In genomic region chr17:85704369-85705260, GRCm38 (mm10) we compare ENCODE assay signal across 24 mouse cellular contexts. TPM values are rescaled to one million over a fixed set of nuclear protein-coding genes. Genes with fewer than 3 reads are reported as not detected.
A peak's percentile ranks its signal among the peaks of the same experiment; 100 is the strongest.
DNase-seq lines count a peak whose midpoint lies in the region; ATAC-seq and TF ChIP-seq lines count a peak whose summit lies in the region.
"Had no signal": no experiment of that assay in that cellular context is flagged by ENCODE, and none has a peak within 500 bp of the region (broad histone marks: within the 10 kb centered on the region; RNA-seq: fewer than 3 reads in every experiment).

No protein-coding gene starts in this region.

- H3K79me2 ChIP-seq in heart, adult 2 months (replicated peaks; ENCODE audit: control insufficient read depth, insufficient read depth, low read length) = no peaks in the 10 kb centered on the region

- no peak overlapping the region for H3K9ac ChIP-seq in heart, embryonic 14.5 days (ENCODE audit: low read length)
- H3K9ac ChIP-seq in heart, adult 2 months (ENCODE audit: low read depth, low read length) = no peak overlapping the region
- no peak overlapping the region for H3K9ac ChIP-seq in hindbrain, embryonic 14.5 days
- no peak overlapping the region for H3K9ac ChIP-seq in hindbrain, embryonic 11.5 days (ENCODE audit: low read depth, low read length)
- no peak overlapping the region for H3K9ac ChIP-seq in limb, embryonic 14.5 days (ENCODE audit: low read depth, low read length, severe bottlenecking)
- H3K9ac ChIP-seq: embryonic facial prominence, embryonic 15.5 days; kidney, embryonic 15.5 days; midbrain, embryonic 12.5 days had no signal

- peak overlapping the region; percentile 74 to 80 for H3K27ac ChIP-seq in heart, embryonic 14.5 days (replicated peaks in 1 of 2; ENCODE audit: control insufficient read depth in 1 of 2, insufficient read depth in 1 of 2, low read depth in 2 of 2, low read length in 2 of 2)
- no peak overlapping the region for H3K27ac ChIP-seq in heart, adult 2 months
- no peak overlapping the region for H3K27ac ChIP-seq in hindbrain, embryonic 14.5 days
- H3K27ac ChIP-seq in hindbrain, embryonic 11.5 days (ENCODE audit: low read depth, low read length) = no peak overlapping the region
- H3K27ac ChIP-seq in limb, embryonic 14.5 days (replicated peaks; ENCODE audit: low read depth, low read length) = 0 out of 2 replicates have a peak overlapping the region, but pooled peaks have one; percentile 8
- H3K27ac ChIP-seq: embryonic facial prominence, embryonic 15.5 days; kidney, embryonic 15.5 days; midbrain, embryonic 12.5 days had no signal

- H3K4me1 ChIP-seq in heart, embryonic 14.5 days (ENCODE audit: control insufficient read depth in 2 of 2, insufficient read depth in 2 of 2, low read length in 2 of 2) = peaks cover 5 to 15% of the 10 kb centered on the region in 2 experiments
- peaks cover 2% of the 10 kb centered on the region for H3K4me1 ChIP-seq in heart, adult 2 months (ENCODE audit: control insufficient read depth, insufficient read depth, low read length)
- H3K4me1 ChIP-seq in hindbrain, embryonic 14.5 days (replicated peaks; ENCODE audit: control insufficient read depth, insufficient read depth, low read length) = no peaks in the 10 kb centered on the region
- H3K4me1 ChIP-seq in hindbrain, embryonic 11.5 days (replicated peaks; ENCODE audit: control insufficient read depth, insufficient read depth, low read length) = no peaks in the 10 kb centered on the region
- peaks cover 11% of the 10 kb centered on the region for H3K4me1 ChIP-seq in limb, embryonic 14.5 days (ENCODE audit: control insufficient read depth, insufficient read depth, low read length)
- H3K4me1 ChIP-seq: embryonic facial prominence, embryonic 15.5 days; kidney, embryonic 15.5 days; midbrain, embryonic 12.5 days had no signal

- no peak for TF ChIP-seq POLR2A in heart, adult 2 months (IDR thresholded peaks at IDR 0.05; ENCODE audit: insufficient read depth, low read depth, low read length)
- TF ChIP-seq POLR2A in brain, embryonic 14.5 days (IDR thresholded peaks at IDR 0.05; ENCODE audit: borderline replicate concordance, extremely low read depth, insufficient read depth, insufficient read length, poor library complexity, severe bottlenecking) = no peak
- no peak for TF ChIP-seq POLR2A in limb, embryonic 14.5 days (IDR thresholded peaks at IDR 0.05; ENCODE audit: borderline replicate concordance, extremely low read depth, insufficient read depth, insufficient read length)

- peaks cover 8% of the 10 kb centered on the region; the same call in 1 of the 2 replicates for H3K27me3 ChIP-seq in heart, embryonic 14.5 days (ENCODE audit: control insufficient read depth, insufficient read depth, low read length)
- no peaks in the 10 kb centered on the region for H3K27me3 ChIP-seq in heart, adult 2 months (ENCODE audit: control insufficient read depth, insufficient read depth, low read length)
- H3K27me3 ChIP-seq in hindbrain, embryonic 14.5 days (ENCODE audit: control insufficient read depth, insufficient read depth, low read length) = peaks cover 3% of the 10 kb centered on the region; the same call in 1 of the 2 replicates
- H3K27me3 ChIP-seq in hindbrain, embryonic 11.5 days (ENCODE audit: control insufficient read depth, insufficient read depth, low read length) = no peaks in the 10 kb centered on the region
- H3K27me3 ChIP-seq in limb, embryonic 14.5 days (ENCODE audit: control insufficient read depth, insufficient read depth, low read length) = no peaks in the 10 kb centered on the region

- H3K9me3 ChIP-seq in heart, embryonic 14.5 days (ENCODE audit: control insufficient read depth, low read length) = no peaks in the 10 kb centered on the region
- H3K9me3 ChIP-seq in hindbrain, embryonic 14.5 days (ENCODE audit: control insufficient read depth, low read length) = no peaks in the 10 kb centered on the region
- H3K9me3 ChIP-seq in hindbrain, embryonic 11.5 days (ENCODE audit: control insufficient read depth, low read length) = no peaks in the 10 kb centered on the region
- no peaks in the 10 kb centered on the region for H3K9me3 ChIP-seq in limb, embryonic 14.5 days (ENCODE audit: control insufficient read depth, low read length)
- H3K9me3 ChIP-seq: embryonic facial prominence, embryonic 15.5 days; kidney, embryonic 15.5 days; midbrain, embryonic 12.5 days had no signal

- peak; percentile 69 for ATAC-seq in heart, embryonic 14.5 days (ENCODE audit: insufficient number of reproducible peaks, insufficient read depth, low FRiP score, low read depth)
- ATAC-seq in hindbrain, embryonic 14.5 days (ENCODE audit: low FRiP score) = peak; percentile 60; the same call in 1 of the 2 replicates
- ATAC-seq in hindbrain, embryonic 11.5 days (ENCODE audit: low FRiP score) = no peak
- no peak; the same call in 1 of the 2 replicates for ATAC-seq in limb, embryonic 14.5 days (ENCODE audit: low FRiP score, low read depth)
- ATAC-seq: intestine, postnatal 0 days had no signal

- intact Hi-C loops in heart, adult 2 months (cut with DNase I) = no loop called here

- no peak overlapping the region for H3K4me3 ChIP-seq in heart, embryonic 14.5 days (ENCODE audit: control insufficient read depth in 1 of 2, insufficient read depth in 1 of 2, low read depth in 1 of 2, low read length in 2 of 2)
- H3K4me3 ChIP-seq in heart, adult 2 months = no peak overlapping the region
- no peak overlapping the region for H3K4me3 ChIP-seq in hindbrain, embryonic 14.5 days (replicated peaks; ENCODE audit: low read length)
- no peak overlapping the region for H3K4me3 ChIP-seq in hindbrain, embryonic 11.5 days (ENCODE audit: low read depth, low read length)
- no peak overlapping the region for H3K4me3 ChIP-seq in limb, embryonic 14.5 days (replicated peaks; ENCODE audit: low read length)
- H3K4me3 ChIP-seq: embryonic facial prominence, embryonic 15.5 days; kidney, embryonic 15.5 days; midbrain, embryonic 12.5 days had no signal

- no peak for DNase-seq in heart, adult 2 months
- no peak for DNase-seq in hindbrain, embryonic 14.5 days (ENCODE audit: low spot score)
- DNase-seq in hindbrain, embryonic 11.5 days (ENCODE audit: low spot score) = no peak
- peak; percentile 45 for DNase-seq in brain, embryonic 14.5 days (ENCODE audit: low read depth)
- no peak for DNase-seq in limb, embryonic 14.5 days (ENCODE audit: low spot score)
- no peak for DNase-seq in frontal cortex, postnatal 25 days (ENCODE audit: low spot score in 2 of 2)
- DNase-seq: adrenal gland, postnatal 36 days; B cell, adult 2 months; cerebellum, adult 2 months; cerebellum, postnatal 36 days; liver; lung, postnatal 10 days; retina, postnatal 1 day; right cerebral cortex, postnatal 4 days; thymus, adult 2 months had no signal

- H3K36me3 ChIP-seq in heart, embryonic 14.5 days (ENCODE audit: control insufficient read depth, insufficient read depth, low read length) = no peaks in the 10 kb centered on the region
- H3K36me3 ChIP-seq in heart, adult 2 months (ENCODE audit: control insufficient read depth, insufficient read depth, low read length) = no peaks in the 10 kb centered on the region
- no peaks in the 10 kb centered on the region for H3K36me3 ChIP-seq in hindbrain, embryonic 14.5 days (replicated peaks; ENCODE audit: control insufficient read depth, insufficient read depth)
- no peaks in the 10 kb centered on the region for H3K36me3 ChIP-seq in hindbrain, embryonic 11.5 days (ENCODE audit: control insufficient read depth, insufficient read depth, low read length)
- H3K36me3 ChIP-seq in limb, embryonic 14.5 days (ENCODE audit: control insufficient read depth, insufficient read depth, low read length) = no peaks in the 10 kb centered on the region
- H3K36me3 ChIP-seq: embryonic facial prominence, embryonic 15.5 days; midbrain, embryonic 12.5 days had no signal

- no peak overlapping the region for H3K4me2 ChIP-seq in heart, embryonic 14.5 days (ENCODE audit: low read length)
- no peak overlapping the region for H3K4me2 ChIP-seq in hindbrain, embryonic 14.5 days (replicated peaks)
- H3K4me2 ChIP-seq in hindbrain, embryonic 11.5 days (replicated peaks; ENCODE audit: low read depth, low read length) = no peak overlapping the region
- no peak overlapping the region for H3K4me2 ChIP-seq in limb, embryonic 14.5 days (replicated peaks; ENCODE audit: low read depth, low read length, severe bottlenecking)
- H3K4me2 ChIP-seq: embryonic facial prominence, embryonic 15.5 days; kidney, embryonic 15.5 days; midbrain, embryonic 12.5 days had no signal

- 45% methylated on average over 12 of the region's 12 CpGs for WGBS in heart, embryonic 14.5 days
- 50% methylated on average over 12 of the region's 12 CpGs for WGBS in heart, adult 2 months
- 55% methylated on average over 12 of the region's 12 CpGs for WGBS in hindbrain, embryonic 14.5 days
- WGBS in hindbrain, embryonic 11.5 days = 71% methylated on average over 12 of the region's 12 CpGs
- 41% methylated on average over 12 of the region's 12 CpGs for WGBS in limb, embryonic 14.5 days

- no peak for TF ChIP-seq CTCF in heart, adult 2 months (IDR thresholded peaks at IDR 0.05)
- TF ChIP-seq CTCF in brain, embryonic 14.5 days (IDR thresholded peaks at IDR 0.05; ENCODE audit: borderline replicate concordance, extremely low read depth, insufficient read depth, insufficient read length) = no peak

- no peak for TF ChIP-seq EP300 in heart, adult 2 months (IDR thresholded peaks at IDR 0.05; ENCODE audit: insufficient read depth, low read depth, low read length)

RNA-seq across cellular contexts. Expression of gene Six2, which starts 16.5 kb away (rescaled TPM):
- polyA plus RNA-seq in heart, embryonic 14.5 days (2014; fragmentation: Nextera tagmentation; extraction: Ambion mirVana) = 0.24 TPM in 1 of 2 replicates, not detected in the other
- under 1 TPM in 1 of 2 experiments, not detected in 1; 0.43 TPM for total RNA-seq in heart, adult 2 months (2021)
- polyA plus RNA-seq in heart, adult 2 months (2012; rRNA removed) = 0.18 and 0.35 TPM in 2 replicates
- 0.55 and 0.64 TPM in 2 replicates for polyA plus RNA-seq in hindbrain, embryonic 14.5 days (2014; fragmentation: Nextera tagmentation; extraction: Ambion mirVana)
- 6.8 and 8.3 TPM in 2 replicates for polyA plus RNA-seq in hindbrain, embryonic 11.5 days (2014; fragmentation: Nextera tagmentation; extraction: Ambion mirVana)
- 1.3 and 3.1 TPM in 2 replicates for polyA plus RNA-seq in brain, embryonic 14.5 days (2012; rRNA removed)
- polyA plus RNA-seq in limb, embryonic 14.5 days (2012; rRNA removed) = 30.0 and 47.7 TPM in 2 replicates
- 7.7 and 14.6 TPM in 2 replicates for polyA plus RNA-seq in limb, embryonic 14.5 days (2014; fragmentation: Nextera tagmentation; extraction: Ambion mirVana)
- total RNA-seq: adrenal gland, postnatal 36 days; hematopoietic stem cell, adult 5-6 weeks; megakaryocyte progenitor cell, adult 5-6 weeks had no signal
- polyA plus RNA-seq: large intestine, adult 2 months; liver, embryonic 16.5 days had no signal

Comparison
In these comparisons a context has a peak if more than half of its experiments do, and no peak if none do; other contexts are left out.
1. ATAC-seq: peak in heart, embryonic 14.5 days (single experiment) and hindbrain, embryonic 14.5 days (single experiment); none in hindbrain, embryonic 11.5 days (single experiment) and limb, embryonic 14.5 days (single experiment).
2. H3K27ac ChIP-seq: peak in heart, embryonic 14.5 days (2 of 2) and limb, embryonic 14.5 days (single experiment); none in heart, adult 2 months (single experiment), hindbrain, embryonic 14.5 days (single experiment) and hindbrain, embryonic 11.5 days (single experiment).